Mouse (Mus musculus): ENCODE results near the gene Gm17067. TPM values are rescaled to one million over a fixed set of nuclear protein-coding genes. Genes with fewer than 3 reads are reported as not detected.
"Not testable (repeated sequence)": the region's sequence is repeated elsewhere in the genome, so short reads cannot be mapped to it uniquely, and the experiment has no call there.

Gm17067 gene
- polyA plus RNA-seq (2014; fragmentation: Nextera tagmentation; extraction: Ambion mirVana): not detected in 2 replicates

GRCm38 (mm10) chr7:42726917-42727316, at the start of gene Gm17067:
Gm17067 (minus strand) TSS chr7:42727017.
- ATAC-seq (replicated peaks; ENCODE audit: insufficient number of reproducible peaks, low FRiP score, low TSS enrichment); H3K27me3 ChIP-seq (ENCODE audit: control insufficient read depth, insufficient read depth, low read length); H3K4me3 ChIP-seq (ENCODE audit: low read depth, low read length); H3K4me1 ChIP-seq (ENCODE audit: control insufficient read depth, insufficient read depth, low read length); H3K36me3 ChIP-seq (ENCODE audit: control insufficient read depth, insufficient read depth, low read length); H3K4me2 ChIP-seq; H3K9ac ChIP-seq (ENCODE audit: low read depth, low read length); H3K9me3 ChIP-seq (replicated peaks; ENCODE audit: control insufficient read depth, low read length); H3K27ac ChIP-seq (ENCODE audit: low read depth, low read length): not testable (repeated sequence)
- WGBS (ENCODE audit: insufficient replicate concordance): 77% methylated on average over 4 of the region's 4 CpGs

- no peaks in the 10 kb centered on the region for H3K4me1 ChIP-seq (ENCODE audit: control insufficient read depth, insufficient read depth, low read length)
- ATAC-seq (replicated peaks; ENCODE audit: insufficient number of reproducible peaks, low FRiP score, low TSS enrichment): no peak
- H3K9me3 ChIP-seq (replicated peaks; ENCODE audit: control insufficient read depth, low read length): 0 out of 2 replicates have a peak, but pooled peaks cover 3% of the 10 kb centered on the region
- H3K27me3 ChIP-seq (ENCODE audit: control insufficient read depth, insufficient read depth, low read length): no peaks in the 10 kb centered on the region
- WGBS (ENCODE audit: insufficient replicate concordance): 43% methylated on average over 20 of the region's 20 CpGs
- H3K4me2 ChIP-seq: no peak overlapping the region
- no peak overlapping the region for H3K4me3 ChIP-seq (ENCODE audit: low read depth, low read length)
- no peaks in the 10 kb centered on the region for H3K36me3 ChIP-seq (ENCODE audit: control insufficient read depth, insufficient read depth, low read length)
- H3K27ac ChIP-seq (ENCODE audit: low read depth, low read length): no peak overlapping the region
- no peak overlapping the region for H3K9ac ChIP-seq (ENCODE audit: low read depth, low read length)
These were observed 23.0 kb upstream of the Gm17067 start for GRCm38 (mm10) chr7:42749836-42750235.

- no peaks in the 10 kb centered on the region for H3K27me3 ChIP-seq (ENCODE audit: control insufficient read depth, insufficient read depth, low read length)
- ATAC-seq (replicated peaks; ENCODE audit: insufficient number of reproducible peaks, low FRiP score, low TSS enrichment): no peak
- H3K36me3 ChIP-seq (ENCODE audit: control insufficient read depth, insufficient read depth, low read length): no peaks in the 10 kb centered on the region
- 73% methylated on average over 10 of the region's 10 CpGs for WGBS (ENCODE audit: insufficient replicate concordance)
- no peak overlapping the region for H3K4me2 ChIP-seq
- no peak overlapping the region for H3K9ac ChIP-seq (ENCODE audit: low read depth, low read length)
- H3K4me1 ChIP-seq (ENCODE audit: control insufficient read depth, insufficient read depth, low read length): no peaks in the 10 kb centered on the region
- H3K9me3 ChIP-seq (replicated peaks; ENCODE audit: control insufficient read depth, low read length): no peaks in the 10 kb centered on the region
- no peak overlapping the region for H3K27ac ChIP-seq (ENCODE audit: low read depth, low read length)
- no peak overlapping the region for H3K4me3 ChIP-seq (ENCODE audit: low read depth, low read length)
These were observed 11.9 kb upstream of the Gm17067 start for GRCm38 (mm10) chr7:42738536-42739210.

- ATAC-seq (replicated peaks; ENCODE audit: insufficient number of reproducible peaks, low FRiP score, low TSS enrichment); H3K4me1 ChIP-seq (ENCODE audit: control insufficient read depth, insufficient read depth, low read length); H3K27me3 ChIP-seq (ENCODE audit: control insufficient read depth, insufficient read depth, low read length); H3K36me3 ChIP-seq (ENCODE audit: control insufficient read depth, insufficient read depth, low read length); H3K9me3 ChIP-seq (replicated peaks; ENCODE audit: control insufficient read depth, low read length): not testable (repeated sequence)
- Histone ChIP-seq H3K4me3 (ENCODE audit: low read depth, low read length) (peak overlapping the region; percentile 59), H3K9ac (ENCODE audit: low read depth, low read length) (peak overlapping the region; percentile 79), H3K4me2 (peak overlapping the region; percentile 60), H3K27ac (ENCODE audit: low read depth, low read length) (peak overlapping the region; percentile 59)
- WGBS (ENCODE audit: insufficient replicate concordance): under 1% methylated on average over 4 of the region's 4 CpGs
These were observed 33.6 kb downstream of the Gm17067 start for GRCm38 (mm10) chr7:42693251-42693650.

GRCm38 (mm10) chr7:42692362-42693158, 34.3 kb downstream of the Gm17067 start, which contains the start of gene Zfp975:
Zfp975 (minus strand) TSS chr7:42692742.
- peak within 1 kb of the TSS; percentile 62 for H3K4me2 ChIP-seq
- peak within 1 kb of the TSS; percentile 59 for H3K27ac ChIP-seq (ENCODE audit: low read depth, low read length)
- peak; percentile 100 for ATAC-seq (replicated peaks; ENCODE audit: insufficient number of reproducible peaks, low FRiP score, low TSS enrichment)
- H3K36me3 ChIP-seq (ENCODE audit: control insufficient read depth, insufficient read depth, low read length); H3K4me1 ChIP-seq (ENCODE audit: control insufficient read depth, insufficient read depth, low read length); H3K27me3 ChIP-seq (ENCODE audit: control insufficient read depth, insufficient read depth, low read length); H3K9me3 ChIP-seq (replicated peaks; ENCODE audit: control insufficient read depth, low read length): not testable (repeated sequence)
- H3K4me3 ChIP-seq (ENCODE audit: low read depth, low read length): peak within 1 kb of the TSS; percentile 59
- WGBS (ENCODE audit: insufficient replicate concordance): 2% methylated on average over 23 of the region's 23 CpGs
- H3K9ac ChIP-seq (ENCODE audit: low read depth, low read length): peak within 1 kb of the TSS; percentile 79

GRCm38 (mm10) chr7:42680081-42680480, 46.7 kb downstream of the Gm17067 start:
- H3K4me1 ChIP-seq (ENCODE audit: control insufficient read depth, insufficient read depth, low read length); H3K9ac ChIP-seq (ENCODE audit: low read depth, low read length); H3K27me3 ChIP-seq (ENCODE audit: control insufficient read depth, insufficient read depth, low read length); H3K4me2 ChIP-seq; H3K9me3 ChIP-seq (replicated peaks; ENCODE audit: control insufficient read depth, low read length); H3K36me3 ChIP-seq (ENCODE audit: control insufficient read depth, insufficient read depth, low read length); H3K27ac ChIP-seq (ENCODE audit: low read depth, low read length); H3K4me3 ChIP-seq (ENCODE audit: low read depth, low read length); ATAC-seq (replicated peaks; ENCODE audit: insufficient number of reproducible peaks, low FRiP score, low TSS enrichment): not testable (repeated sequence)
- 85% methylated on average over 6 of the region's 6 CpGs for WGBS (ENCODE audit: insufficient replicate concordance)

GRCm38 (mm10) chr7:42679646-42680045, 47.2 kb downstream of the Gm17067 start:
- H3K4me2 ChIP-seq; ATAC-seq (replicated peaks; ENCODE audit: insufficient number of reproducible peaks, low FRiP score, low TSS enrichment); H3K4me1 ChIP-seq (ENCODE audit: control insufficient read depth, insufficient read depth, low read length); H3K9ac ChIP-seq (ENCODE audit: low read depth, low read length); H3K36me3 ChIP-seq (ENCODE audit: control insufficient read depth, insufficient read depth, low read length); H3K27me3 ChIP-seq (ENCODE audit: control insufficient read depth, insufficient read depth, low read length); H3K27ac ChIP-seq (ENCODE audit: low read depth, low read length); H3K9me3 ChIP-seq (replicated peaks; ENCODE audit: control insufficient read depth, low read length); H3K4me3 ChIP-seq (ENCODE audit: low read depth, low read length): not testable (repeated sequence)

- not testable (repeated sequence) for H3K4me2 ChIP-seq; ATAC-seq (replicated peaks; ENCODE audit: insufficient number of reproducible peaks, low FRiP score, low TSS enrichment); H3K4me3 ChIP-seq (ENCODE audit: low read depth, low read length); H3K9me3 ChIP-seq (replicated peaks; ENCODE audit: control insufficient read depth, low read length); H3K9ac ChIP-seq (ENCODE audit: low read depth, low read length); H3K27me3 ChIP-seq (ENCODE audit: control insufficient read depth, insufficient read depth, low read length); H3K4me1 ChIP-seq (ENCODE audit: control insufficient read depth, insufficient read depth, low read length); H3K36me3 ChIP-seq (ENCODE audit: control insufficient read depth, insufficient read depth, low read length); H3K27ac ChIP-seq (ENCODE audit: low read depth, low read length)
- 77% methylated on average over 5 of the region's 5 CpGs for WGBS (ENCODE audit: insufficient replicate concordance)
These were observed 66.7 kb downstream of the Gm17067 start for GRCm38 (mm10) chr7:42660140-42660539.

All from heart, embryonic 11.5 days (tissue).